Mouse (Mus musculus) frontal cortex, adult 2 months (tissue): ENCODE measurements around the gene Ncam1. TPM values are rescaled to one million over a fixed set of nuclear protein-coding genes. Genes with fewer than 3 reads are reported as not detected.

Experiments
- DNase-seq, 2 experiments: peaks; one replicate each; pipeline ENCODE4 v3.0.0; 2022; ENCODE audit warnings: low spot score in 1 of 2; ENCODE audit errors: extremely low spot score in 1 of 2
- polyA plus RNA-seq: library from polyadenylated mRNA; depleted of rRNA; stranded (reverse); fragments of >200 nt; gene quantifications from 2 replicates; pipeline ENCODE4 v1.2.3, GENCODE M21; 2012

Ncam1 gene
- polyA plus RNA-seq, 1 experiment, result 148 TPM

GRCm38 (mm10) chr9:49756725-49757124 lies 42.0 kb downstream of the Ncam1 start:
- no peak for DNase-seq

DNA sequence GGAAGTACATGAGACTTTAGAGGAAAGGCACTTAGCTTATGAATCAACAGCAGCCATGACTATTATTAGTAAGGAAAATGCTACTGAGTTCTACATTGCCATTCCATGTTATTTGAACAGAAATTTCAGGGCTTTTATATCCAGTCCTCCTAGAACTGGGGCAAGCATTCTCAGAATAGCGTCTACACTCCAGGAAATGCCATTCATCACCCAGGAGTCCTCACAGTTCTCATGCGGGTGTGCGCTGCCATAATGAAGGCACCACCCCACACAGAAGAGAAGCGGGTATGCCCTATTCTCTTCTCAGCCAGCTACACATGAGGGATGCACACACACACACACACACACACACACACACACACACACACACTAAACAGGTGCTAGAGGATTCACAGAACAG lies 43.5 kb downstream of the Ncam1 start:
- no peak for DNase-seq

- no peak for DNase-seq
Observed at GRCm38 (mm10) chr9:49751466-49751865, 47.3 kb downstream of the Ncam1 start.

DNA sequence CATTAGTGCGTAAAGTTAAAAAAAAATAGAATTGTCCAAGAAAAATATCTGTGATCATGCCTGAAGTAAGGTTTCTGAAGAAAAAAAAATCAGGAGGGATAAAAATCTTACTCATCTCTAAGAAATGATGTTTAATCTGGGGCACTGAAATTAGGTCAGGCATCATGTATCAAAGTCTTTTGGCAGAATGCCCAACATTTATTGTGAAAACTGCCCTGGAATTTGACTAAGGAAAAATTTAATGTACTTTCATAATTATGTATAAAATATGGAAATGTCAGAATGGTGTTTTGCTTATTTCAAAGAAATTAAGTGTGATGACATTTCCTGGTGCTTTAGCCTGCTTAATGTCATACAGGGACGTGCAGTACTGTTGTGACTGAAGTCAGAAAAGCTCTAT lies 52.5 kb downstream of the Ncam1 start:
- DNase-seq, result no peak

- no peak for DNase-seq
Observed at GRCm38 (mm10) chr9:49745696-49746095, 53.0 kb downstream of the Ncam1 start.

DNA sequence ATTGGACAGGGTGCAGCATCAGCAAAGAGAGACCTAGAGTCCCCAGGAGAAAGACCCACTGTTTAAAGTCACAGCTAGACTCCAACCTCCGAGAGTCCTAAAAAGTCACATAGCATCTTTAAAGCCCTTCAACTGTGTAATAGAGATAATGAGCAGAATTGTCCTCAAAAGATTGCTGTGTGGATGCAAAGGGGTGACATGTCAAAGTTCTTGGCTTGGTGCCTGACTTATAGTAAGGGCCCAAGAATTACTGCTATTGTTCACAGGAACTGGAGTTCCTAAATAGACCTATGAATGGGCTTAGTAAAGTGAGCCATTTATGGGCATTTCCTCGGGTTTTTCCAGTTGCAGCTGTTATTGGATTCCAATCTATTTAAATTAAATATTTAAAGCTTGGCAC lies 54.4 kb downstream of the Ncam1 start:
- DNase-seq, result no peak

DNA sequence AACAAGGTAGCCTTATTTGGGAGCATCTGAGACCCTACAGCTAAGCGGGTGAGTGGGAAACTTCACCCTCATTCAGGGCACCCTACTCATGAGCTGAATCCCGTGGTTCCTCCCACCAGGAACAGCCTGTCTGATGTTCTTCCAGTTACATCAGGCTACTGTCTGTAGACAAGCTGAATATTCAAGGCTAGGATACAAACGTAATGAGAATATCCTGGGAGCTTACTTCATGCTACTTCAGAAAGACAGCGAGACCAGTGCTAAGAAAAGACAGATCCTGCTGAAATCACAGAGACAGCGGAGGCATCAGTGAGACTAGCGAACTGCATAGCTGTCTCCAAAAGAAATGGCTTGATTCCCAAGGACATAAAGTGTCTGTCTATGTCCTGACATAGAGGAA lies 58.8 kb downstream of the Ncam1 start:
- peak in 1 of 2 experiments; percentile 52 for DNase-seq

GRCm38 (mm10) chr9:49738546-49738945 lies 60.2 kb downstream of the Ncam1 start:
- no peak for DNase-seq

DNA sequence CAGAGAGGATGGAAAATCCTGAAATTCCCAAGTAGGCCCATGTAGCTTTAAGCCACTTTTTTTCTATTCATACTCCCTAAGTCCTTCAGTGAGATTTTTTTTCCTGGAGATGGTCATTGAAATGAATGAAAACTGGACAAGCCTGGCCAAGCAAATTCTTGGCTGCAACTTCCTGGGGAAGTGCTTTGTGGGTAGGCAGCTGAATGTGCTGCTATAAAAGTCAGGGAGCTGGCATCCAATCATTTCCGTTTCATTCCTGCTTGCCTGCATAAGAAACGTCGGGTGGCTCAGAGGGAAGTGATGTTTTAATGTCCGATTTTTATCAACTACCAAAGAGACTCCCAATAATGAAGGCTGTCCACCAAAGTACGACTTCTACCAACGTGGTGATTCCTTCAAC lies 61.6 kb downstream of the Ncam1 start:
- no peak for DNase-seq

GRCm38 (mm10) chr9:49734348-49735007 lies 64.2 kb downstream of the Ncam1 start:
- DNase-seq, result no peak

GRCm38 (mm10) chr9:49733726-49734125 lies 65.0 kb downstream of the Ncam1 start:
- DNase-seq, result no peak

DNA sequence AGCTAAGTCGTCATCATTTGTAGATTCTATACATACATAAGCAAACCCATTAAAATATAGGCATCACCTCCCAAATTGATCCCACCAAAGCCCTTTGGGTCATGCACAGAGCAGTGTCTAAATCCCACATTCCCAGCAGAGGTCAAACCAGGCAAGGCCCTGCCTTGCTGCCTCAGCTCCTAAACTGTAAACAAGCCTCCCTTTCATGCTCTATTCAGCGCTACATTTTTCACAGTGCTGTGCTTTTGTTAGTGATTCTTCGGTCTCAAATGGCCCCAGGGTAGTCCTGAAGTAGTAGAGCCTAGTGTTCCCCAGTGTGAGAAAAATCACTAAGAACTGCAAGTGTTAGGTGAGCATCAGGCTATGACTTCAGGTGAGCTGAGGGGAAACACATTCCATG lies 69.2 kb downstream of the Ncam1 start:
- DNase-seq, result no peak

GRCm38 (mm10) chr9:49728211-49728610 lies 70.5 kb downstream of the Ncam1 start:
- DNase-seq, result peak; percentile 25 to 48

- peak; percentile 66 to 81 for DNase-seq
Observed at GRCm38 (mm10) chr9:49722765-49723164, 76.0 kb downstream of the Ncam1 start.

- DNase-seq, result no peak
Observed at GRCm38 (mm10) chr9:49715121-49715520, 83.6 kb downstream of the Ncam1 start.

DNA sequence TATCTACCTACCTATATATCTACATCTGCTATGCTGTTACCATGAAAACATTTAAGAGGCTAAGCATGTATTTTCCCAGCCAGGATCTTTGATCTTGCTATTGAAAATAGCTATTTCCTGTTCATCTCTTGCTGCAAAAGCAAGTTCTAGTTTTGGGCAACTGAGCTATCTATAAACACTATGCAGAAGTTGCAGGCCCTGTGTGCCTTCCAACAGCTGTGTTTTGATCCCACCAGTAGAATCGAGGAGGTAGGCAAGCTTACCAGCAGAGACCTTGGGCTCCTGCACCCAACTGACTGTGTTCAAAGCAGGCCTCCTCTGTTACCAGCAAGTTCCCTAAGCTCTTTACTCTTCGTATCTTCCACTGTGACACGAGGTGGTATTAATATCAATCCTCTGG lies 84.6 kb downstream of the Ncam1 start:
- no peak for DNase-seq

DNA sequence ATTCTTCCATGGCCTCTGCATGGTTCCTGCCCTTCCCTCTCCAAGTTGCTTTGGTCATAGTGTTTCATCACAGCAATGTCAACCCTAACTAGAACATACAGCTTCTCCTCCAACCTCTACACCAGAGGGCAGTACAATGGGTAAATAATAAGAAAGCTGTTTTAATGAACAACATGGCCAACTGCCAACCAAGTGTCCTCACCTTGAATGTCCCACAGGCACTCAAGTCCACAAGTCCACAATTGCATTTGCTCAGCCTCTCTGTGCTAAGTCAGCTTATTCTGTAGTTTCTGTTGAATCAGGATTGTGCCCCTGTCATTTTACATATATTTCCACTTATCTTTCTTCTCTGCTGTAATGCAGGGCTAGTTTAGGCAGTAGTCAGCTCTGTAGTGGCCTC lies 91.1 kb downstream of the Ncam1 start:
- DNase-seq, result no peak

DNA sequence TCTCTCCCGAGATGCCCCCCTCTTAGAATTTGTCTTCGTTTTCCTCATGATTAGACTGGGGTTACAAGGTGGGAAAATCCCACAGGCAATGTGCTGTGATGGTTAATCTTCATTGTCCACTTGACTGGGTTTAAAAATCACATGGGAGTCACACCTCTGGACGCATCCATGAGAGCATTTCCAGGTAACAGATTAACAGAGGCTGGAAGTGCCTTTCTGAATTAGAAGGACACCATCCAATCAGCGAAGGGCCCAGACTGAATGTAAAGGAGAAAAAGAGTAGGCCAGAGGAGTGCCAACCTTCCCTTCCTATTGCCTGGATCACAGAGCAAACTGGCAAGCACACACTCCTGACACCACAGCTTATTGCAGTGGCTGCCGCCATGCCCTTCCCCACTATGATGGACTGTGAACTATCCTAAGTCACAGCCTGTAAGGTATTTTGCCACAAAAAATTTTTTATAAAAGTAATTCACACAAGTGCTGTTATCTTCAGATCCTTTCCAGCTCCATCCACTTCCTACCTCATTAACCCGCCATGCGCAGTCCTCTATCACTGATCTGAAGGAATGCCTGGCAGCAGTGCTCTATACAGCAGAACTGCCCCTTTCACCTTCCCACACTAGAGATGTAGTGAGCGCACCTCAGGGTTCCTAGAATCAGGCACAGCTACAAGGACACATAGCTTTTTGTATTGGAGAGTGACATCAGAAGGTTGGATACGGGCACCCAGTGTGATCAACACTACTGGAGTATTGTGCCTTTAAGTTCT lies 94.3 kb downstream of the Ncam1 start:
- DNase-seq, result no peak

GRCm38 (mm10) chr9:49695371-49695770 lies 103.4 kb downstream of the Ncam1 start:
- peak in 1 of 2 experiments; percentile 45 for DNase-seq

- no peak for DNase-seq
Observed at GRCm38 (mm10) chr9:49692791-49693190, 105.9 kb downstream of the Ncam1 start.

DNA sequence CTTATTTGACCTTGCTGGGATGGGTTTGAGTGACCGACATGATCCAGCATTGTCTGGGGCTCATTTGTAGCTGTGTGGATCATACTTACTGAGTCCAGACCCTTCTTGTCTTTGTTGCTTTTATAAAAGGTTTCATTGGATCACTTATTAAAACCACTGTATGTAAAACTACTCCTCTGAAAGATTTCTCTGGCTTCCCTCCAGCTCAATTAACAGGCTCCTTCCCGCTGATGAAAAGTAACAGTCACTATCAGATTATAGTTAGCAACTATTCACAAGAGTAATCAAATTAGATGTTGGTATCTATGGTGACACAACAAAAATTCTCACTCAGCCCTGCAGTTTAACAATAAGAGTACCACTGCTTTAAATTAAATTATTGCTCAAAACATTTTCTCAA lies 107.4 kb downstream of the Ncam1 start:
- no peak for DNase-seq

- DNase-seq, result no peak
Observed at GRCm38 (mm10) chr9:49683566-49684273, 115.0 kb downstream of the Ncam1 start.
